Mouse (Mus musculus): ENCODE results near the gene Traf4.

Traf4 gene

DNA sequence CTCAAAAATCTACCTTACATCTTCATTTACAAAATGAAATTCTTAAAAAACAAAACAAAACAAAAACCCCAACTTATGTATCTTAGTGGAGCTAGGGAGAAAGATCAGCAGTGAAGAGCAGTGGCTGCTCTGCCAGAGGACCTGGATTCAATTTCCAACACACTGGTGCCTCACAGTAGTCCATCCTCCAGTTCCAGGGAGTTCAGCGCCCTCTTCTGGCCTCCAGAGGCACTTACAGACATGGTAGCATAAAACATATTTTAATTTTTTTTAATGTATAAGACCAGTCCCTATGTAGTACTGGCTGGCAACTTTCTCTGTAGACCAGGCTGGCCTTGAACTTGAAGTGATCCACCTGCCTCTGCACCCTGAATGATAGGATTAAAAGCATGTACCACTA is 14.2 kb downstream of the Traf4 start:
- ChIA-PET POLR2A (interaction anchor here in 3 of 4 experiments (0.6 to 2.0 kb wide), 7 partner anchors 12 to 324 kb away, joined by 3 to 7 read pairs (median 4); partner anchors contain the start of genes Eral1 (in 1 of the 3), Nek8 (in 1 of the 3), Rpl23a (in 1 of the 3) and Tlcd1 (in 1 of the 3)), CTCF (interaction anchor here in 1 of 4 experiments (1.2 kb wide), 1 partner anchor 48 kb away, joined by 9 read pairs; no protein-coding TSS in a partner anchor)

DNA sequence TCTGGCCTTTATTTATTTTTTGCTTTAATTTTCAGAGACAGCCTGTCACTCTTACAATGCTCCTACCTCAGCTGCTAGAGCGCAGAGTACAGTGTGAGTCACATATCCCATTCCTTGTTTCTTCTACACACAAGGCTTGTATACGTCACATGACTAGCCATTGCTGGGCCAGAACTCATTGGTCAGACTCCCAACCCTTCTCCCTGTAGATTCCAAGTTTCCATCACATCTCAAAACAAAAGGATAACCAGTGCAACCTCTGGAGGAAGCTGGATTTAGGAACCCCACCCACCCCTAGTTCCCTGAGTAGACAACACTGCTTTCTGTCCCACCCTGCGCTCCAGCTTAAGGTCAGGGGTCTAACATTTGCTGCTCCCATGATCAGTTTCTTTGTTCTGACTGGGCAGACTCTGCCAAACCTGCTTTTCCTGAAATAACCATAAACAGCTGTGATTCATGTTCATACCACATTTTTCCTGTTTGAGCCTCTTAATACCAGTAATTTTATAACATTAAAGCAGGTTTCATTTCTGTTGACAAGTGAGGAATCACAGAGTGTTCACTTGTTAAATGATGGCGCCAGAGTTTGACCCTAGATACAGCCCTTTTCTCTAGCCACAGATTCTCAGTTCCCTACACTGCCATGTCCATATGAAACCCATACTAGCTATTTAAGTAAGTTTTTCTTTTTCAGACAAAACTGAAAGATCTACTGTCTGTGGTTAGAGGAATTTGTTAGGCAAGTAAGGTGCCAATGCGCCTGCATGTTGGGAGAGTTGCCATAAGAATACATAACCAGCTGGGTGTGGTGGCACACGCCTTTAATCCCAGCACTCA is 18.5 kb downstream of the Traf4 start:
- CTCF ChIA-PET, result interaction anchor here (0.6 to 4.3 kb wide), 19 partner anchors 9 to 178 kb away, joined by 3 to 23 read pairs (median 4); partner anchors contain the start of genes Eral1 (in 1 of the 4), Nek8 (in 1 of the 4) and Tlcd1 (in 1 of the 4)

DNA sequence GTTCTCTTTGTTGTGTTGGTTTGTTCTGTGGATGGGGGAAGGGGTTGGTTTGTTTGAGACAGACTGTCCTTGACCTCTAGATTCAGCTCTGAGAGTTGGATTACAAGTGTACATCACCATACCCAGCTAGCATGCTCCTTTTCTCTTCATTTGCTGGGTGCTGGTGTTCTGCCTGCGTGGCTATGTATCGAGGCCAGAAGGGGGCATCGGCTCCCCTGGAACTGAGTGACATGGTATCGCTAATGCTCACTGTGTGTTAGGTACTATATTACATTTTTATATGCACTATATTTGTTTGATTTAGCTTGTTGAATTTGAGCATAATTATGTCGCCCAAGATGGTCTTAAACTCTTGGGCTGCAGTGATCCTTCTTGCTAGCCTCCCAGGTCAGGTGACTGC is 19.2 kb downstream of the Traf4 start:
- POLR2A ChIA-PET, result interaction anchor here (0.7 to 8.0 kb wide), 45 partner anchors 9 to 252 kb away, joined by 3 to 83 read pairs (median 5); partner anchors contain the start of genes Eral1 (in 2 of the 4), Fam222b (in 2 of the 4), Flot2 (in 2 of the 4) and Nek8 (in 2 of the 4)

More for the DNA sequence above, 18.5 kb downstream of the Traf4 start:
- POLR2A ChIA-PET, result interaction anchor here (0.6 to 8.0 kb wide), 43 partner anchors 9 to 253 kb away, joined by 3 to 83 read pairs (median 4); partner anchors contain the start of genes Eral1 (in 2 of the 4), Fam222b (in 2 of the 4), Flot2 (in 2 of the 4) and Nek8 (in 2 of the 4)

DNA sequence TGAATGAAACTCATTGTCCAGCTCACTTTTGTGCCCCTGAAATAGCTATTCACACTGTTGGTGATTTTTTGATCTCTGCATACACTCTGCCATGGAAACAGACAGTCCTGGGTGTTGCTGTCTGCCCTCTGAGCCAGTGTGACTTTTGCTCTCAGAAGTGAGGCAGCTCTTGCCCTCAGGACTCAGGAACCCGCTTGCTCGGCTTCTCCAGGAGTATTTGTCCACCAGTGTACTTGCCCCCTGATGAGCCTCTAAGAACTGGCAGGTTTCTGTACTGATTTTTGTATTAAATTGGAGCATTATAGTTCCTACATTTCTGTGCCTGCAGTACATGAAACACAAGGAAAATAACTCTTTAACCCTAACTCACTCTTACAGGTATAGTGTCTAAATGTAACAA is 21.9 kb downstream of the Traf4 start:
- POLR2A ChIA-PET, result interaction anchor here (0.6 to 8.0 kb wide), 19 partner anchors 10 to 129 kb away, joined by 3 to 83 read pairs (median 4); no protein-coding TSS in a partner anchor

More for the DNA sequence above, 19.2 kb downstream of the Traf4 start:
- CTCF ChIA-PET, result interaction anchor here (0.6 to 4.3 kb wide), 25 partner anchors 8 to 675 kb away, joined by 3 to 23 read pairs (median 4); partner anchors contain the start of genes Fam222b (in 2 of the 4) and Eral1 (in 1 of the 4)

DNA sequence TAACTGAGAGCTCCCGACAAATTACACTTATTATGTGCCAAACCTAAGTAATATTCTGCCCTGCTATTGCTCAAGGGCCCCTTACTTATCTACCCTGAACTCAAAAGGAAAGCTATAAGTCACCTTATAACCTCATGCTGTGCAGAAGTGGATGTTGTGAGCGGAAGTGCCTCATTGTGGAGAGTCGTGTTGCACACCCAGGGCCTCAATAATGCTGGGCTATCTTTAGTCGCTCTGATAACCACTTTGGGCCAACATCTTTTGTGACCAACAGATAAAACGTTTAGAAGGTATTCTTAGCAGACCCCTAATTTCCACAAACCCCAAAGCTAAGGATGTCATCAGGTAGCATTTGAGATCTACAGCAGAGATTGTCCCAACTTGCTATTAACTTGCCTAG is 24.7 kb downstream of the Traf4 start:
- ChIA-PET POLR2A (interaction anchor here in 2 of 4 experiments (0.7 to 2.4 kb wide), 15 partner anchors 9 to 60 kb away, joined by 3 to 11 read pairs (median 3); partner anchors contain the start of genes Eral1 (in 1 of the 2) and Fam222b (in 1 of the 2)), CTCF (interaction anchor here in 1 of 4 experiments (0.7 to 1.7 kb wide), 2 partner anchors 18 to 38 kb away, joined by 3 to 4 read pairs; no protein-coding TSS in a partner anchor)

More for the DNA sequence above, 21.9 kb downstream of the Traf4 start:
- CTCF ChIA-PET, result interaction anchor here in 1 of 4 experiments (0.7 to 1.0 kb wide), 4 partner anchors 15 to 124 kb away, joined by 3 to 5 read pairs (median 4); no protein-coding TSS in a partner anchor

DNA sequence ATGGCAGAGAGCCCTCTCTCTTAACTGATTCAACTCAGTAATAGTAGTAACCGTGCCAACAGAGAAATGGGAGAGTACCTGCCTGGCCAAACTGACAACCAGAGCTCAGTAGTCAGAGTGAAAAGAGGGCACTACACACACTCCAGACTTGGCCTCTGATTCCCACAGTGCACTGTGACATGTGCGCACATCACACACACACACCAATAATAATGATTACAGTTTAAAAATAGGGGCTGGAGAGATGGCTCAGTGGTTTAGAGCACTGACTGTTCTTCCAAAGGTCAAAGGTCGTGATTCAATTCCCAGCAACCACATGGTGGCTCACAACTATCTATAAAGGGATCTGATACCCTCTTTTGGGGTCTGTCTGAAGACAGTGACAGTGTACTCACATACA is 27.4 kb downstream of the Traf4 start:
- POLR2A ChIA-PET, result interaction anchor here (0.5 to 10.1 kb wide), 22 partner anchors 7 to 691 kb away, joined by 3 to 83 read pairs (median 4); partner anchors contain the start of genes Phf12 (in 1 of the 4), Rpl23a (in 1 of the 4) and Traf4 (in 1 of the 4)
- CTCF ChIA-PET, result interaction anchor here in 1 of 4 experiments (1.1 to 2.2 kb wide), 4 partner anchors 9 to 35 kb away, joined by 3 to 11 read pairs (median 7); no protein-coding TSS in a partner anchor

DNA sequence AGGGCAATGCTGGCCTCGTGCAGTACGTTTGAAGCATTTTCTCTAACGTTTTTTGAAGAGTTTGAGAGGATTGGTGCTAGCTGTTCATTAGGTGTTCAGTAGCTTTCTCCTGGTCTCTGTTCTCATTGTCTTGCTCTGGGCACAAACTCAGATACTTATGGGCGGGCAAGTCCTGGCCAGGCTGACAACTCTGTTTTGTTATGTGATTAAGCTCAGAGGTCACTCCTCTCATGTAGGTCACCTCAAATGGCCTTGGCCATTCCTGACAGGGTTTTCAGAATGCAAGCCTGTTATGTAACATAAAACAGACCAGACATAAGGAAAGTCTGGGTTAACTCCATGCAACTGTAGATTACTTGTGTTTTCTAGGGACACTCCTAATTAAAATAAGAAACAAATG is 27.8 kb downstream of the Traf4 start:
- CTCF ChIA-PET, result interaction anchor here in 1 of 4 experiments (0.7 to 2.2 kb wide), 5 partner anchors 10 to 35 kb away, joined by 3 to 11 read pairs (median 6); no protein-coding TSS in a partner anchor
- POLR2A ChIA-PET, result interaction anchor here (0.5 to 10.1 kb wide), 27 partner anchors 7 to 156 kb away, joined by 3 to 83 read pairs (median 4); partner anchors contain the start of genes Rpl23a (in 2 of the 4), Eral1 (in 1 of the 4) and Traf4 (in 1 of the 4)

DNA sequence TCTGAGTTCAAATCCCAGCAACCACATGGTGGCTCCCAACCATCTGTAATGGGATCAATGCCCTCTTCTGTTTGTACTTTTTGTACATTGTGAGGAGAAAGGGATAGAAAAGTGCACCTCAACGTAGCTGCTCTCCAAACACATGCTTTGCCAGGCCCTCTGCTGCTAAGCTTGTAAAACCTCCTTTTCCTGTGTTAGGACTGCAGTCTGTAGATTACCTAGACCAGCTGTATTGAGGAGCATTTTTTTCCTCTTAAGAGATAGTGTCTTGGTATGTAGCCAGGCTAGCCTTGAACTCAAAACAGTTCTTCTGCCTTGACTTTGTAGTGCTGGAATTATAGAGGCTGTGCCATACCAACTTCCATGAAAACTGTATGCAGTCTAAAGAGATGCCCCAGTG is 29.3 kb downstream of the Traf4 start:
- ChIA-PET CTCF (no interaction called here), POLR2A (interaction anchor here in 2 of 4 experiments (1.2 to 10.1 kb wide), 3 partner anchors 9 to 112 kb away, joined by 3 to 83 read pairs (median 3); no protein-coding TSS in a partner anchor)

DNA sequence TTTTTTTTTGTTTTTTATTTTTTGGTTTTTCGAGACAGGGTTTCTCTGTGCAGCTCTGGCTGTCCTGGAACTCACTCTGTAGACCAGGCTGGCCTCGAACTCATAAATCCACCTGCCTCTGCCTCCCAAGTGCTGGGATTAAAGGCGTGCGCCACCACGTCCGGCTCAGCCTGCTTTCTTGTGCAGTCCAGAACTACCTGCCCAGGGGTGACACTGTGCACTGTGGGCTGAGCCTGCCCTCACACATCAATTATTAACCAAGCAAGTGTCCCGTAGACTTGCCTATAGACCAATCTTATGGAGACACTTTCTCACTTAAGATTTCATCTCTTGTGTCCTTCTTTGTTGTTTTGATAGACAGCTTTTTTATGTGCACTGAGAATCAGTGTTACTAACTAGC is 30.1 kb downstream of the Traf4 start:
- POLR2A ChIA-PET, result interaction anchor here in 3 of 4 experiments (1.2 to 10.1 kb wide), 7 partner anchors 9 to 113 kb away, joined by 3 to 83 read pairs (median 7); partner anchors contain the start of gene Fam222b (in 1 of the 3)
- CTCF ChIA-PET, result interaction anchor here in 1 of 4 experiments (1.0 kb wide), 1 partner anchor 32 kb away, joined by 3 read pairs; no protein-coding TSS in a partner anchor

DNA sequence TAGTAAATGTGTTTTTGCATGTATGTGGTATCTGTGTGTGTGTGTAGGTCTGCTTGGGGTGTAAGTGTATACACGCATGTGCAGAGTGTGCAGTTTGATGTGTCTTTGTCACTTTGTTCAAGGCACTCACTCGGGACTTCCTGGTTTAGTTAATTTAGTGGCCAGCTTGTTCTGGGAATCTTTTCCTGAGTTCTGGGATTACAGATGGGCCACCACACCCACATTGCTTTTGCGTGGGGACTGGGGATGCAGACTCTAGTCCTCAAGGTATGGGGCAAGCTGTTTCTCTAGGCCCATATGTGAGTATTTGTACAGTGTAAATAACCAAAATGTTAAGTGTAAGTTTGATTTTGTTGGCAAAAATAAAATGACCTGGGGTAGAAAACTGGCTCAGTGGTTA is 31.0 kb downstream of the Traf4 start:
- ChIA-PET CTCF (interaction anchor here (0.6 to 1.2 kb wide), 7 partner anchors 12 to 123 kb away, joined by 3 to 4 read pairs (median 3); no protein-coding TSS in a partner anchor), POLR2A (interaction anchor here in 3 of 4 experiments (0.6 to 10.1 kb wide), 21 partner anchors 9 to 220 kb away, joined by 3 to 83 read pairs (median 5); partner anchors contain the start of genes Eral1 (in 2 of the 3), Fam222b (in 1 of the 3), Nek8 (in 1 of the 3) and Rpl23a (in 1 of the 3))

DNA sequence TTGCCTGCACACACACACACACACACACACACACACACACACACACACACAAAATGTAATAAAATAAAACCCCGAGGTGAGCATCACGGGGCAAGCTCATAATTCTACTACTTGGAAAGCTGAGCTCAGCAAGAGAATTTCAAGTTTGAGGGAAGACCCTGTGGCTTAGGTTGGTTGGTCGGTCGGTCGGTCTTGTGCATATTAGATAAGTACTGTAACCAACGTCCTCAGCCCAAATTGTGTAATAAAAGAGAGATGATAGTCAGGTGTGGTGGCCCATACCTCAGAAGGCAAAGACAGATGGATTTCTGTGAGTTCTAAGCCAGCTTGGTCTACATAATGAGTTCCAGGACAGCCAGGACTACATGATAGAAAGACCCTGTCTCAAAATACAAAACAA is 31.5 kb downstream of the Traf4 start:
- ChIA-PET POLR2A (interaction anchor here in 3 of 4 experiments (0.6 to 10.1 kb wide), 25 partner anchors 9 to 220 kb away, joined by 3 to 83 read pairs (median 5); partner anchors contain the start of genes Eral1 (in 2 of the 3), Fam222b (in 2 of the 3), Nek8 (in 1 of the 3) and Rpl23a (in 1 of the 3)), CTCF (interaction anchor here (0.6 to 1.5 kb wide), 9 partner anchors 12 to 122 kb away, joined by 3 to 4 read pairs (median 3); no protein-coding TSS in a partner anchor)

DNA sequence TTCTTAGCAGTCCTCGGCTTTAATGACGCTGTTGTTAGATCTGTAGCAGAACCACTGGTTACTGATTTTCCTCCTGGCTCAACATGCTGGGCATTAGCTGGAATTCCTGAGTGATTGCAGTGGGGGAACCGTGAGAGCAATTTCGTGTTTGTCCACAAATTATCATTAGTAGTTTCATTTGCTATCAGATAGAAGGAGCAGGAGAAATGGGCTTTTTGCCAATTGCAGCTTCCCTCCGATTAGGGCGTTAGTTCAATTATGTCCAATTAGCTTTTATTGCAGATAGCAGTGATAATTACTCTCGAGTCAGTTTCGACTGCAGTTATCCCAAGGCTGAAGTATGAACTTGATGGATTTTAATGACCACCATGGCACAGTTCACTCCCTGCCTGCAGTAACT is 35.9 kb downstream of the Traf4 start:
- ChIA-PET CTCF (no interaction called here), POLR2A (interaction anchor here in 2 of 4 experiments (0.6 to 10.1 kb wide), 9 partner anchors 8 to 222 kb away, joined by 3 to 83 read pairs (median 3); partner anchors contain the start of genes Fam222b (in 1 of the 2) and Rpl23a (in 1 of the 2))

DNA sequence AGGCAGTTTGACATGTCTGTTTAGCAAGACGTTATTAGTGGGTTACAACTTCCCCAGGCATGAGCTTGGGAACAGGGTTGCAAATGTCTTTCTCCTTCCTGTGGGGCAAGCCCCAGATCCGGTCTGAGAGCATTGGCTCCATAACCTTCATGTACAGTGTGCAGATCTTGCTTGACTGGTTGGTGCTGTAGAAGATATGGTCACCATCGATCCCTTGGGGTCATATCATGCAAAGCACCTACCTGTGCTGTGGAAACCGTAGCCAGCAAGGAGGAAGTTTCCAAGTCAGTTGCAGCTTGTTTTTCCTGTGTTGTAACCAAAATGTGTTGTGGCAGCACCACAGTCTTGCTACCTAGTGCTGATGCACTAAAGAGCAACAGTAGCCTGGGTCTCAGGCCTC is 38.6 kb downstream of the Traf4 start:
- ChIA-PET POLR2A (interaction anchor here in 1 of 4 experiments (0.9 kb wide), 1 partner anchor 19 kb away, joined by 3 read pairs; no protein-coding TSS in a partner anchor), CTCF (no interaction called here)

DNA sequence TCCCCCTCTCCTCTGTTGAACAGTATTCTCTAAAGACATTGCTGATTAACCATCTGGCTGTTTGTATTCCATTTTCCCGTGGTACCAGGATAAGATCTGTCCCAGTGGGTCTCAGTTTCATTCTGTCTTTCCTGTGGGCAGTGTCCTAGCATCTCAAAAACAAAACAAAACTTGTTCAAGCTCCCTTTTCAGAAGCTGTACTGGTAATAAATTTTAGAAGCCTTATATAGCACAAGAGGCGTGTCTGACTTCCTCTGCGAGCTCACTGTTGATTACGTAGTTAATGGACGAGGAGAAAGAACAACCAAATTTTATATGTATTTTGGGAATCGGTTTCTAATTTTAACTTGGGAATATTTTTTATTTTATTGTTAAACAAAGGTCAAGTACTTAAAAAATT is 39.7 kb downstream of the Traf4 start:
- POLR2A ChIA-PET, result interaction anchor here in 3 of 4 experiments (0.6 to 1.8 kb wide), 10 partner anchors 9 to 250 kb away, joined by 3 to 9 read pairs (median 4); partner anchors contain the start of genes Fam222b (in 2 of the 3), Nek8 (in 1 of the 3) and Tlcd1 (in 1 of the 3)
- CTCF ChIA-PET, result interaction anchor here in 1 of 4 experiments (0.5 kb wide), 1 partner anchor 45 kb away, joined by 5 read pairs; no protein-coding TSS in a partner anchor

DNA sequence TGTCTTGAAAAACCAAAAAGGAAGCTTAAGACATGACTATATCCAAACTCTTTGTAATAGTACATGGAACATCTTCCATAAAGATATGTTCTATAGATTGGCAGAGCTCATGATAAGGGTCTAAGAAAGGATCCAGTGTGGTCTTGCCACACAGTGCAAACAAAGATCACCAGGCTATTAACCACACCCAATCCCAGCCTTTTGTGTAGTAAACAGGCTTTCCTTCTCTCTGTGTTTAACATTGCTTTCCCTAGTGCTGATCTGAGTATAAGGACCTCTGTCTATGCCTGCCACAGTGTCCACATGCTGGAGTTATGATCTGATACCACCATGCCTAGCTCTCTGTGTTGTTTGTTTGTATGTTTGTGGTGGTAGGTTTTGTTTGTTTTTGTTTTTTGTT is 41.6 kb downstream of the Traf4 start:
- POLR2A ChIA-PET, result interaction anchor here (0.7 to 2.4 kb wide), 20 partner anchors 8 to 176 kb away, joined by 3 to 11 read pairs (median 3); partner anchors contain the start of genes Fam222b (in 1 of the 4) and Rpl23a (in 1 of the 4)

DNA sequence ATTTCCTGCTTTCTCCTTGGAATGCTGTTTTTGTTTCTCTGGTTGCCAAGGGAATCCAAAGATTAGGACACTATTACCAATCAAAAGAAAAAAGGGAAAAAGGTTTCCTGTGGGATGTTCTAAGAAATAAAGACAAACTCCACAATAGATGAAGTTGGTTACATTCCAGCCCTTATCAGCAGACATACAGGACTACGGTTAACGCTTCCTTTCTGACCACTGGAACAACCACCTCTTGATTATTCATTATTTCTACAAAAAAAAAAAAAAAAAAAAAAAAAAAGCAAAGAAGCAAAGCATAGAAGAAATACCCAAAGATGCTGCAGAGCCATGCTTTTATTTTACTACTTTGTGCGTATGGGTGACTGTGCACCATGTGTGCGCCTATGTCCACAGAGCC is 42.6 kb downstream of the Traf4 start:
- ChIA-PET POLR2A (interaction anchor here in 3 of 4 experiments (0.7 to 2.4 kb wide), 11 partner anchors 8 to 304 kb away, joined by 3 to 11 read pairs (median 4); partner anchors contain the start of gene Fam222b (in 1 of the 3)), CTCF (interaction anchor here in 1 of 4 experiments (0.8 kb wide), 1 partner anchor 20 kb away, joined by 3 read pairs; no protein-coding TSS in a partner anchor)

More for the DNA sequence above, 41.6 kb downstream of the Traf4 start:
- CTCF ChIA-PET, result interaction anchor here in 3 of 4 experiments (0.5 to 0.8 kb wide), 5 partner anchors 9 to 55 kb away, joined by 3 to 19 read pairs (median 4); no protein-coding TSS in a partner anchor

DNA sequence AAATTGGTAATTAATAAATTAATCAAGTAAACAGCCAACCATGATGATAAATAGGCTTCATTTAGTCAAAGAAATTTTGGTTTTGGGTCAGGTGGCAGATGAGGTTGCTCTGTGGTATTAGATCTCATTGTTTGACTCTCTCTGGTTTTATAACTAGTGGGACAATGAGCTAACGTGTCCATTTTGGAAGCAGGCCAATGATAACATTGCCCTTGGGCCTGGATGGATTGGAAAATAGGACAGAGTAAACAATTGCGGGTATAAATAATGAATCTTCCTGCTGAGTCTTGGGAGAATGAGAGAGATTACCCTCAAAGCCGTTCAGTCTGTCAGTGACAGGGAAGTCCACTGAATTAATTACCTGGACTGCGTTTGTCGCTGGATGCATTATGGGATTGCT is 44.2 kb downstream of the Traf4 start:
- CTCF ChIA-PET, result no interaction called here
- POLR2A ChIA-PET, result interaction anchor here in 3 of 4 experiments (0.7 to 3.0 kb wide), 7 partner anchors 9 to 1951 kb away, joined by 3 to 9 read pairs (median 4); partner anchors contain the start of genes Eral1 (in 1 of the 3), Fam222b (in 1 of the 3) and Rpl23a (in 1 of the 3)
